In genomic region chr16:35487776-35488175, GRCm38 (mm10) we compare ENCODE assay signal across 16 mouse cellular contexts. TPM values are rescaled to one million over a fixed set of nuclear protein-coding genes. Genes with fewer than 3 reads are reported as not detected.
"Had no signal": no experiment of that assay in that cellular context is flagged by ENCODE, and none has a peak within 500 bp of the region (broad histone marks: within the 10 kb centered on the region; RNA-seq: fewer than 3 reads in every experiment).

No protein-coding gene starts in this region.

- H3K36me3 ChIP-seq: midbrain, embryonic 12.5 days; neural tube, embryonic 13.5 days; neural tube, embryonic 15.5 days had no signal

- ATAC-seq: midbrain, embryonic 16.5 days had no signal

- H3K9ac ChIP-seq: lung, embryonic 14.5 days; midbrain, embryonic 12.5 days; neural tube, embryonic 13.5 days; neural tube, embryonic 15.5 days had no signal

- DNase-seq: lung, embryonic 14.5 days; lung, postnatal 4 days; midbrain, embryonic 14.5 days; retina, postnatal 1 day; right cerebral cortex, adult 18-20 months; right cerebral cortex, postnatal 25 days; right cerebral cortex, postnatal 4 days; spleen, adult 18-20 months; thymus, adult 18-20 months; thymus, postnatal 14 days; thymus, postnatal 36 days had no signal

- H3K27me3 ChIP-seq: neural tube, embryonic 13.5 days; neural tube, embryonic 15.5 days had no signal

- H3K4me3 ChIP-seq: midbrain, embryonic 12.5 days; myocyte; neural tube, embryonic 13.5 days; neural tube, embryonic 15.5 days had no signal

- H3K4me2 ChIP-seq: lung, embryonic 14.5 days; midbrain, embryonic 12.5 days; neural tube, embryonic 15.5 days had no signal

- H3K9me3 ChIP-seq: midbrain, embryonic 12.5 days; neural tube, embryonic 13.5 days; neural tube, embryonic 15.5 days had no signal

- H3K27ac ChIP-seq: midbrain, embryonic 12.5 days; neural tube, embryonic 13.5 days; neural tube, embryonic 15.5 days had no signal

RNA-seq across cellular contexts. Expression of gene Sema5b, which starts 53.2 kb away (rescaled TPM):
- polyA plus RNA-seq: myocyte had no signal
